Mouse (Mus musculus) adrenal gland, postnatal 4 days (tissue): ENCODE data around the gene Alox12b. TPM values are rescaled to one million over a fixed set of nuclear protein-coding genes. Genes with fewer than 3 reads are reported as not detected.

Experiments used
- DNase-seq, 2 experiments: peaks; one replicate each; pipeline ENCODE4 v3.0.0; 2021 to 2022; ENCODE audit warnings: low spot score in 2 of 2, mixed read lengths in 2 of 2
- long read RNA-seq, 2 experiments: library from polyadenylated mRNA; stranded (forward); transcript quantifications; one replicate each; pipeline ENCODE4 v2.0.0; 2021
- total RNA-seq, 2 experiments: library from RNA; stranded (reverse); gene quantifications; 2 replicates each; pipeline ENCODE4 v1.2.3; 2021

Alox12b gene
- total RNA-seq = not detected
- long read RNA-seq, experiment 1 = 0 reads
- long read RNA-seq, experiment 2 = 0 reads

DNA sequence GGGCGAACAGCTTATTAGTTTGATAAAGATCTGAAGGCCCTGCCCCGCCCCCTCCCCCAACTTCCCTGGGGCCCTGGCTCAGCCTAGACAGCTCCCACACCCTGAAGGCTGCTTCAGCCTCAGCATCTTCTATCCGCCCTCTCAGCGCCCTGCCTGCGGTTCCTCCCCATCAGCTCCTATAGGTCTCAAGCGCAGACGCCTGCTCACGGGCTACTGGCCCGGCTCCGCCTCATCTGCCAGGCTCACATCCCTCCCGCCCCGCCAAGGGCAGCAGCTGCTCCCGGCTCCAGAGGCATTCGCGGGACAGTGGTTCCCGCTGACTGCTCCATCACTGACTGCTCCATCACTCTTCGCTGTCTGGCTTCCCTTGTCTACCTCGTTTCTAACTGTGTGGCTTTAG lies at the start of gene Alox12b:
TSS of gene Alox12b (plus strand) at position 190 of the 400 bp plus-strand sequence.
- DNase-seq = no peak

DNA sequence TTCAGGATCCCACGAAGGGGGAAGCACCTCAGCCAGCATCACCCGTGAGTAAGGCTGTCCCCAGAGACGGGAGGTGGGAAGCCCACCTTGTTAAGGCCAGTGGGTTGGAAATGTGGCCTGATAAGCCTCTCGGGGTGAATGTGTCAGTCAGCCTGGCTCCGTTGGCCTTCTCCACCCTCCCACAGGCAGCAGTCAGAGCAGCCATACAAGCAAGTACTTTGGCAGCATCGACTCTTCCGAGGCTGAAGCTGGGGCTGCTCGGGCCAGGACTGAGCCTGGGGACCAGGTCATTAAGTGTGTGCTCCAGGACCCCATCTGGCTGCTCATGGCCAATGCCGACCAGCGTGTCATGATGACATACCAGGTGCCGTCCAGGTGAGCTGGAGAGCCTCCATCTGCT lies 49.1 kb upstream of the Alox12b start:
- no peak for DNase-seq

GRCm38 (mm10) chr11:69108223-69108622 lies 48.6 kb upstream of the Alox12b start:
- DNase-seq = no peak

- no peak for DNase-seq
Measured at GRCm38 (mm10) chr11:69109032-69109900, 47.5 kb upstream of the Alox12b start.

- DNase-seq = peak; percentile 88 to 92
Measured at GRCm38 (mm10) chr11:69110319-69111046, 46.3 kb upstream of the Alox12b start.

DNA sequence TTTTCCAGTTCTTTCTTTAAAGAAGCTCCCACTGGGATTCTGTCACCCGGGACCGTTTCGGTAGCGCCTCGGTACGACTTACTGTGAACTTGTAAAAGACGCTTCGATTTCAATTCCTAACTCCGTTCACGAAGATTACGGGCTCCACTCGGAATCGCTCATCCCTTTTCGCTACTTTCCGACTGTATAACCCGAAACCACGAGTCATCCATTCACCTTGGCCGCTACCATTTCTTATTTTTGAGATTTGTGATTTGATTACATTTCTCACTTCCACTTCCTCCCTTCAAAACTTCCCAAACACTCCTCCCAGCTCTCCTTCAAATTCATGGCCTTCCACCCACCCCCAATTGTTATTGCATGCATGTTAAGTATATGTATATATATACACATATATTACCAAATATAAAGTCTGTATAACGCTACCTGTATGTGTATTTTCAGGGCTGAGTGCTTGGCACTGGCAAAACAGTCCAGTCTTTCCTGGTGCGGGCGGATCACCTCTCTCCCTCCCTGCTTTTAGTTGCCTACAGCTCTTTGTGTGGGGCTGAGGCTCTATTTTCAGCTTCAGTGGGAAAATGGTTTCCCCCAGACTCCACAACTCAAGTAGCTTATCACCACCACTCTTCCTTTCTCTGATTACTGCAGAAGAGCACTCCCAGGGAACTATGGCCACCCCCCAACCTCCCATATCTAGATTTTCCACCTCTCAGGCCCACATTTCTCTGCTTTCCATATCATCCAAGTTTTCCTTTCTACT lies 45.6 kb upstream of the Alox12b start:
- DNase-seq = no peak

GRCm38 (mm10) chr11:69111865-69112264 lies 44.9 kb upstream of the Alox12b start:
- DNase-seq = no peak

DNA sequence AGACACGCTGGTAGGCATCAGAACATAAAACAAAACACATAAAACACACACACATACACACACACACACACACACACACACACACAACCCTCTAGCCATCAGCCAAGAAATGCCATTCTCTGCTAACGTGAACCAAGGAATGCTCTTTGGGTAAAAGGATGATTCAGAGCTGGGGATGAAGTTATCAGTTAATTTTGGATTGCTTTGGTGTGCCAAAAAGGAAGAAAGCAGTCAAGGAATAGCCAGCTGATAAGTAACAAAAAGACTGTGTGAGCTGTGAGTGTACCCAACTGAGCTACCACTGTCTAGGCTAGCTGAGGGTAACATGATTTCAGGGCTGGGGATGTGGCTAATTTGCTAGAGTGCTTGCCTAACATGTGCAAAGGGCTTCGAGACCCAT lies 42.8 kb upstream of the Alox12b start:
- DNase-seq = no peak

DNA sequence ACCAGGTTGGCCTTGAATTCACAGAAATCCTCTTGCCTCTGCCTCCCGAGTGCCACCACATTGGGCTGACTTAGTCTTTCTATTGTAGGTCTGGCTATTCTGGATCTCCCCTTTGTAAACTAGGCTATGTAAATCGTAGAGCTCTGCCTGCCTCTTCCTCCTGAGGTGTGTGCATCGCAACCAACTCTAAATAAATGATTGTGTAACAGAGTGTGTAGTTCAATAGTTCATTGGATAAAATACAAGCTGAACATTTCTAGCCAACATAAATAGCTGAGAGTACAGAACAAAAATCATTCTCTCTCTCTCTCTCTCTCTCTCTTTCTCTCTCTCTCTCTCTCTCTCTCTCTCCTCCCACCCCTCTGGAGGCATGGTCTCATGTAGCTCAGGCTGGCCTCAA lies 42.2 kb upstream of the Alox12b start:
- no peak for DNase-seq

DNA sequence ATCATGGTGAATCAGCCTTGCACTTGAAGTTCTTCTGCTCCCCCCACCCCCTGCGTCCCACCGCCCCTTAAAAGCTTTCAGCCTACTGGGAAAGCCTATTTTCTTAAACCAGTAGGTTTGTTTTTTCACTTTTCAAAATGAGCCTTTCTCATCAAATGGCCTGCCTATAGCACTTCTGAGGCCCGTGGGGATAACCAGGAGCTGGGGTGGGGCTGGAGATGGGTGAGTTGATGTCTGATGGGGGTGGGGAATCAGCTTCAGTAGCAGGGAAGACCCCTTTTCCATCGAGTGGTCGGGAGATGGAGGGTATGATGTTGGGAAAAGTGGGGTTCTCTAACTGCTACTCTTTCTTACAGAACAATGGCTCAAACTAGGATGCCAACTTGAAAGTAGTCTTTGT lies 39.9 kb upstream of the Alox12b start:
- no peak for DNase-seq

DNA sequence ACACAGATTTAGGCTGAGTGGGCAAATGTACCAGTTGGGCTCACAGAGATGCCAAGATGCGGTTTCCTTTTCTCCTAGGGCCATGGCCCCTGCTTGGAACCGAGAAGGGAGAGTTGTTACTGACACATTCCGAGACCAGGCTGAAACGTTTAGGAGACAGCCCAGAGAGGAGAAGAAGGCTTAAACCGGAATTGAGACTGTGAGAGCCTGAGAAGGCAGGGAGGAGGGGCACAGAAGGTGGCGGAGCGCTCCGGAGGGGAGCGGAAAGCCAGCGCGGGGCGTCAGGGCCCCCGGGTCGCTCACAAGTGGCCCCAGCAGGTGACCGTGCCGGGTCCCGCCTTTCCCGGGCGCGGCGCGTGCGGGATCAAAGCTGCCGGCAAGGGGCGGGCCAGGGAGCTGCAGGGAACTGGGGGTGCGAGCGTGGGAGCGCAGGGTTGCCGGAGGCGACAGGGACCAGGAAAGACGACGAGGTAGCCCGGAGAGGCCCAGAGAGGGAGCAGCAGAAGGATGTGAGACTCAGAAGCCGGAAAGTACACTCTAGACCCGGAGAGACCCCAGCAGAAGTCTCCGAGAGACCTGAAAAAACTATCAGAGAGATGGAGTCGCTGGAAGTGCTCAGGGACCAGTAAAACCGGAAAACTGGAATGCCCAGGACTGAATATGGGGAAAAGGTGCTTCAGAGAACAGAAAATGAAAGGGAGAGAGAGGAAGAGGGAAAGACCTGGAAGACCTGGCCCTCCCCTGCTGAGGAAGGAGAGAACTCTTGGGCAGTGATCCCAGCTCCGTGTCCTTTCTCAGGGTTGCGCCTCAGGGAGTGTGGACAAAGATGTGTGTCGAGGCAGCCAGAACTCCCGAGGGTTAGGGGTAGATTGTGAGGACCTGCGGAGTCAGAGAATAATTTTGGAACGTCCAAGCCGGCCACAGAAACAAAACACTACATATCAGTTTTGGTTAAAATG lies 38.8 kb upstream of the Alox12b start:
- no peak for DNase-seq

DNA sequence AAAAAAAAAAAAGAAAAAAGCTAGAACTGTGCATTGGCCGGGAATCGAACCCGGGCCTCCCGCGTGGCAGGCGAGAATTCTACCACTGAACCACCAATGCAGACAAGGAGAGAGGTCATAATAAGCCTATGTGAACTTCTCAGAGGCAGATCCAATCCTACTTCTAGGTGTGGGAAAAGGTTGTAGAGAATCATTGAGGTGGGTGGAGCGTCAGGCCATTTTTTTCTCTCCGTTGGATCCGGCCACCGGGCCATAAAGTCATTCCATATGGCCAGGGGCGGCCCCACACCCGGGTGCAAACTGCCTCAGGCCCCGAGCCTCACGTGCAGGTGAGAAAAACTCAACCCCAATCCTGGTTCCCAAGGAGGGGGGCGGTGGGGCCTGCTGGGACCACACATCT lies 38.0 kb upstream of the Alox12b start:
- peak in 1 of 2 experiments; percentile 75 for DNase-seq

GRCm38 (mm10) chr11:69119446-69120155 lies 37.2 kb upstream of the Alox12b start:
- no peak for DNase-seq

DNA sequence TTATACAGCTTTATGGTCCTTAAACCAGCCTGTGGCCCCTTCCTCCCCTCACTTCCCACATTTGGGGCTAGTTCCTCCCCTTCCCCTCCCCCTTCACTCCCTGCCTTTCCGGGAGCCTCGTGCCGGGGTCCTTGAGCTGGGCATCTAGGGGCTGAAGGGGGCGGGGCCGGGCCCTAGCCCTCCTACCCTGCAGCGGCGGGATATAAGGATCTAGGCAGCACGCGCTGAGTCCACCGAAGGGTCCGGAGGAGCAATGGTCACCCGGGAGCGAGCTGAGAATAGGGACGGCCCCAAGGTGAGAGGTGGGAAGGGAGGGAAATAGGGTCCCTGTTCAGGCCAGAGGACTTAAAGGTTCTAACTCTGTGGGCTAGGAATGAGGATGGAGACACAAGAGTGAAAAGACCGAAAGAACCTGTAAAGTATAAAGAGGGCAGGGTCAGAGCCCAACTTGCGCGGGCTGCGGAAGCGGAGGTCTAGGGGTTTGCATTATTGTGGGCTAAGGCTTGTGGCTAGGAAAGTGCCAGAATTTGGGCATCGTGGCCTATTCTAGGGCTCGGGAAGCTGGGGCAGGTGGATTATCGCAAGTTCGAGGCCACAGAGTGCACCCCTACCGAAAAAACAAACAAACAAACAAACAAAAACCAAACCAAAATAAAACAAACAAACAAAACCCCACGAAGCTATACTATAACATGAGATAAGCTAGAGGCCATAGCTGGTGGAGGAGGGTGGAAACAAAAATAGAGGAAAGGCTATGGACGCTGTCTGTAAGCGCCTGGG lies 36.4 kb upstream of the Alox12b start, which contains the start of gene Hes7:
TSS of gene Hes7 (plus strand) at position 184 of the 780 bp plus-strand sequence.
- no peak for DNase-seq

- DNase-seq = no peak
Measured at GRCm38 (mm10) chr11:69121001-69121740, 35.6 kb upstream of the Alox12b start.

DNA sequence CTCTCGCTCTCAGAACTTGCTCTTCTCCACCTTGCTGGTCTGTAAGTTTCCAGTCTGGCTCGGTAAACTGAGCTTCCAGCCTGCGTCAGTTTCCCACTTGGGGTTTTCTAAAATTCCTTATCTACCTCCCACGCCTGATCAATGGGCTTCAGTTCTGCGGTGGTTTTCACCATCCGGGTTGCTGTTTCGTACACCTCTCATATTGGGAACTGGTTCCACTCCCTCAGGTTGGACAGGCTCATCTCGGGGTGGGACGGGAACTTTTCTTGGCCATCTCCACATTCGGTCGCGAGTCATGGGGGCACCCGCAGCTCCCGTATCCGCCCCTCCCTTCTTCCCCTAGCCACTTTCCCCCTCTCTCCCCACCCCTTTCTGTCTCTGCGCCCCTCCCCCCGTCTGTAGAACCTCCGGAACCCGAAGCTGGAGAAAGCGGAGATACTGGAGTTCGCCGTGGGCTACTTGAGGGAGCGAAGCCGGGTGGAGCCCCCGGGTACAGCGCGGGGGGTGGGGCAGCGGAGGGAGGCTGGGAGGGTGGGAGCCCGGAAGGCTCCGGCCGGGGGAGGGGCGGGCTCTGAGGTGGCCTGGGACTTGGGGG lies 35.0 kb upstream of the Alox12b start:
- DNase-seq = no peak

DNA sequence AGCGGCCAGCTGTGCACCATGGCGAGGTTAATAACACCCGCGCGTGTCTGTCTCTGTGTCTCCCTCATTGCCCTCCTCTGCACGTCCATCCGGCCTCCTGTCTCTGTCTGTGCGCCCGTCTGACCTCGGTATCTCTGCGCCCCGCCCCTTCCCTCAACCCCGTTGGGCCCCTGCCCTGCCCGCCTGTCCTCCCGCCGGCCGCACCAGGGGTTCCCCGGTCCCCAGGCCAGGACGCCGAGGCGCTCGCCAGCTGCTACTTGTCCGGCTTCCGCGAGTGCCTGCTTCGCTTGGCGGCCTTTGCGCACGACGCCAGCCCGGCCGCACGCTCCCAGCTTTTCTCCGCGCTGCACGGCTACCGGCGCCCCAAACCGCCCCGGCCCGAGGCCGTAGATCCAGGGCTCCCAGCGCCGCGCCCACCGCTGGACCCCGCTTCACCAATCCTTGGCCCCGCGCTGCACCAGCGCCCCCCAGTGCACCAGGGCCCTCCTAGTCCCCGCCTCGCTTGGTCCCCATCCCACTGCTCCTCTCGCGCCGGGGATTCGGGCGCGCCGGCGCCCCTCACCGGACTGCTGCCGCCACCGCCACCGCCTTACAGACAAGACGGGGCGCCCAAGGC lies 34.3 kb upstream of the Alox12b start, which contains the start of gene 9130213A22Rik:
TSS of gene 9130213A22Rik (minus strand) at position 254 of the 616 bp plus-strand sequence.
- peak; percentile 79 to 82 for DNase-seq
